Mouse (Mus musculus) forebrain, embryonic 12.5 days (tissue): ENCODE measurements around the gene Hspg2. TPM values are rescaled to one million over a fixed set of nuclear protein-coding genes. Genes with fewer than 3 reads are reported as not detected.

Source experiments
- ATAC-seq: fragments of 200-750 bp; cut with Nextera tagmentation; 2 replicates; pipeline ENCODE4 v1.8.0; 2017; ENCODE audit warnings: moderate TSS enrichment; ENCODE audit not compliant: low FRiP score
- H3K27ac ChIP-seq: fragments of 300-500 bp; sonication (generic); 2 replicates; pipeline ENCODE4 v1.5.1; 2016; ENCODE audit warnings: mild to moderate bottlenecking
- H3K27me3 ChIP-seq: fragments of 300-500 bp; sonication (generic); 2 replicates; pipeline ENCODE4 v1.6.1; 2016; ENCODE audit warnings: mild to moderate bottlenecking
- H3K36me3 ChIP-seq: fragments of 300-500 bp; sonication (generic); replicated peaks from 2 replicates; pipeline ENCODE4 v1.6.1; 2016; ENCODE audit warnings: mild to moderate bottlenecking
- H3K4me1 ChIP-seq: fragments of 300-500 bp; sonication (generic); 2 replicates; pipeline ENCODE4 v1.6.1; 2016
- H3K4me2 ChIP-seq: fragments of 300-500 bp; sonication (generic); 2 replicates; pipeline ENCODE4 v1.6.1; 2016; ENCODE audit warnings: mild to moderate bottlenecking, moderate library complexity
- H3K4me3 ChIP-seq: fragments of 300-500 bp; sonication (generic); replicated peaks from 2 replicates; pipeline ENCODE4 v1.5.1; 2016; ENCODE audit warnings: mild to moderate bottlenecking
- H3K9ac ChIP-seq: fragments of 300-500 bp; sonication (generic); 2 replicates; pipeline ENCODE4 v1.6.1; 2016; ENCODE audit warnings: mild to moderate bottlenecking
- H3K9me3 ChIP-seq: fragments of 300-500 bp; sonication (generic); 2 replicates; pipeline ENCODE4 v1.6.1; 2016
- WGBS: fragments of 180-500 bp; shearing (Covaris S2); methylation state at CpG from one replicate; pipeline ENCODE4 v1.1.7; 2016; 5-methylcytosine and 5-hydroxymethylcytosine counted together
- polyA plus RNA-seq: library from polyadenylated mRNA; unstranded; fragments of >200 nt; fragmentation: Nextera tagmentation; extraction: Ambion mirVana; gene quantifications from 2 replicates; pipeline ENCODE4 v1.2.1, GENCODE M21; 2016

The Hspg2 gene
- polyA plus RNA-seq, 1 experiment from 2014 or later: 8.9 TPM

- H3K27ac ChIP-seq: no peak overlapping the region
- 86% methylated on average over 5 of the region's 5 CpGs for WGBS
- H3K36me3 ChIP-seq: no peaks in the 10 kb centered on the region
- H3K27me3 ChIP-seq: no peaks in the 10 kb centered on the region
- ATAC-seq: no peak
- H3K4me3 ChIP-seq: no peak overlapping the region
- no peak overlapping the region for H3K4me2 ChIP-seq
- peaks cover 15% of the 10 kb centered on the region for H3K4me1 ChIP-seq
- no peaks in the 10 kb centered on the region for H3K9me3 ChIP-seq
- H3K9ac ChIP-seq: no peak overlapping the region
Measured at GRCm38 (mm10) chr4:137497367-137497766, 28.8 kb downstream of the Hspg2 start.

GRCm38 (mm10) chr4:137497892-137498722, 29.5 kb downstream of the Hspg2 start:
- H3K4me3 ChIP-seq: no peak overlapping the region
- no peak overlapping the region; the same call in 1 of the 2 replicates for H3K9ac ChIP-seq
- H3K4me2 ChIP-seq: no peak overlapping the region
- peaks cover 15% of the 10 kb centered on the region for H3K4me1 ChIP-seq
- WGBS: 70% methylated on average over 9 of the region's 9 CpGs
- H3K27me3 ChIP-seq: no peaks in the 10 kb centered on the region
- H3K9me3 ChIP-seq: no peaks in the 10 kb centered on the region
- ATAC-seq: no peak
- H3K27ac ChIP-seq: peak overlapping the region; percentile 32; the same call in 1 of the 2 replicates
- H3K36me3 ChIP-seq: 0 out of 2 replicates have a peak, but pooled peaks cover 3% of the 10 kb centered on the region

- H3K9ac ChIP-seq: no peak overlapping the region; the same call in 1 of the 2 replicates
- H3K36me3 ChIP-seq: 0 out of 2 replicates have a peak, but pooled peaks cover 3% of the 10 kb centered on the region
- peaks cover 15% of the 10 kb centered on the region for H3K4me1 ChIP-seq
- no peak overlapping the region for H3K4me3 ChIP-seq
- no peak overlapping the region for H3K27ac ChIP-seq
- 92% methylated on average over 9 of the region's 9 CpGs for WGBS
- H3K4me2 ChIP-seq: no peak overlapping the region
- ATAC-seq: no peak
- no peaks in the 10 kb centered on the region for H3K9me3 ChIP-seq
- H3K27me3 ChIP-seq: no peaks in the 10 kb centered on the region
Measured at GRCm38 (mm10) chr4:137498882-137499583, 30.5 kb downstream of the Hspg2 start.

- no peaks in the 10 kb centered on the region for H3K9me3 ChIP-seq
- H3K27me3 ChIP-seq: no peaks in the 10 kb centered on the region
- H3K4me2 ChIP-seq: no peak overlapping the region
- H3K9ac ChIP-seq: no peak overlapping the region
- ATAC-seq: no peak
- 0 out of 2 replicates have a peak, but pooled peaks cover 3% of the 10 kb centered on the region for H3K36me3 ChIP-seq
- H3K27ac ChIP-seq: no peak overlapping the region
- no peak overlapping the region for H3K4me3 ChIP-seq
- peaks cover 4% of the 10 kb centered on the region for H3K4me1 ChIP-seq
- WGBS: 79% methylated on average over 12 of the region's 12 CpGs
Measured at GRCm38 (mm10) chr4:137500149-137500548, 31.6 kb downstream of the Hspg2 start.

GRCm38 (mm10) chr4:137500953-137501352, 32.4 kb downstream of the Hspg2 start:
- Histone ChIP-seq H3K4me2 (no peak overlapping the region), H3K27me3 (no peaks in the 10 kb centered on the region), H3K4me3 (no peak overlapping the region), H3K9ac (no peak overlapping the region), H3K36me3 (0 out of 2 replicates have a peak, but pooled peaks cover 3% of the 10 kb centered on the region), H3K4me1 (no peaks in the 10 kb centered on the region), H3K27ac (no peak overlapping the region), H3K9me3 (no peaks in the 10 kb centered on the region)
- no peak for ATAC-seq
- WGBS: 92% methylated on average over 5 of the region's 5 CpGs

- no peak overlapping the region for H3K9ac ChIP-seq
- WGBS: 91% methylated on average over 10 of the region's 10 CpGs
- H3K9me3 ChIP-seq: no peaks in the 10 kb centered on the region
- no peak overlapping the region for H3K4me2 ChIP-seq
- ATAC-seq: no peak
- no peaks in the 10 kb centered on the region for H3K4me1 ChIP-seq
- H3K27me3 ChIP-seq: no peaks in the 10 kb centered on the region
- no peak overlapping the region for H3K27ac ChIP-seq
- H3K36me3 ChIP-seq: 0 out of 2 replicates have a peak, but pooled peaks cover 3% of the 10 kb centered on the region
- no peak overlapping the region for H3K4me3 ChIP-seq
Measured at GRCm38 (mm10) chr4:137502183-137502582, 33.6 kb downstream of the Hspg2 start.

GRCm38 (mm10) chr4:137502801-137503200, 34.2 kb downstream of the Hspg2 start:
- no peak for ATAC-seq
- no peaks in the 10 kb centered on the region for H3K4me1 ChIP-seq
- H3K27me3 ChIP-seq: no peaks in the 10 kb centered on the region
- no peak overlapping the region for H3K4me3 ChIP-seq
- WGBS: 86% methylated on average over 7 of the region's 7 CpGs
- no peak overlapping the region for H3K27ac ChIP-seq
- no peaks in the 10 kb centered on the region for H3K9me3 ChIP-seq
- no peak overlapping the region for H3K9ac ChIP-seq
- H3K4me2 ChIP-seq: no peak overlapping the region
- 0 out of 2 replicates have a peak, but pooled peaks cover 3% of the 10 kb centered on the region for H3K36me3 ChIP-seq

GRCm38 (mm10) chr4:137503509-137503971, 35.0 kb downstream of the Hspg2 start:
- Histone ChIP-seq H3K27ac (no peak overlapping the region), H3K9ac (no peak overlapping the region), H3K36me3 (0 out of 2 replicates have a peak, but pooled peaks cover 3% of the 10 kb centered on the region), H3K27me3 (no peaks in the 10 kb centered on the region), H3K4me3 (no peak overlapping the region), H3K4me2 (no peak overlapping the region), H3K4me1 (no peaks in the 10 kb centered on the region), H3K9me3 (no peaks in the 10 kb centered on the region)
- WGBS: 85% methylated on average over 6 of the region's 6 CpGs
- ATAC-seq: no peak

GRCm38 (mm10) chr4:137506629-137507028, 38.1 kb downstream of the Hspg2 start:
- no peak for ATAC-seq
- Histone ChIP-seq H3K27me3 (no peaks in the 10 kb centered on the region), H3K27ac (no peak overlapping the region), H3K4me2 (no peak overlapping the region), H3K4me3 (no peak overlapping the region), H3K9me3 (no peaks in the 10 kb centered on the region), H3K4me1 (peaks cover 9% of the 10 kb centered on the region), H3K36me3 (0 out of 2 replicates have a peak, but pooled peaks cover 6% of the 10 kb centered on the region), H3K9ac (no peak overlapping the region)
- WGBS: 95% methylated on average over 10 of the region's 10 CpGs

- no peak overlapping the region for H3K4me2 ChIP-seq
- no peak overlapping the region for H3K4me3 ChIP-seq
- H3K27ac ChIP-seq: 0 out of 2 replicates have a peak overlapping the region, but pooled peaks have one; percentile 31
- H3K36me3 ChIP-seq: 0 out of 2 replicates have a peak, but pooled peaks cover 6% of the 10 kb centered on the region
- WGBS: 90% methylated on average over 9 of the region's 9 CpGs
- H3K9me3 ChIP-seq: no peaks in the 10 kb centered on the region
- H3K9ac ChIP-seq: no peak overlapping the region
- H3K27me3 ChIP-seq: no peaks in the 10 kb centered on the region
- ATAC-seq: no peak
- H3K4me1 ChIP-seq: peaks cover 9% of the 10 kb centered on the region
Measured at GRCm38 (mm10) chr4:137509528-137509927, 41.0 kb downstream of the Hspg2 start.

- 83% methylated on average over 15 of the region's 15 CpGs for WGBS
- H3K27ac ChIP-seq: peak overlapping the region; percentile 62
Measured at GRCm38 (mm10) chr4:137510021-137510696, 41.6 kb downstream of the Hspg2 start.

GRCm38 (mm10) chr4:137512897-137513296, 44.3 kb downstream of the Hspg2 start:
- WGBS: 90% methylated on average over 6 of the region's 6 CpGs
- Histone ChIP-seq H3K4me3 (no peak overlapping the region), H3K4me1 (peaks cover 9% of the 10 kb centered on the region), H3K27ac (no peak overlapping the region), H3K27me3 (no peaks in the 10 kb centered on the region), H3K9ac (no peak overlapping the region), H3K9me3 (no peaks in the 10 kb centered on the region), H3K4me2 (no peak overlapping the region), H3K36me3 (peaks cover 21% of the 10 kb centered on the region; the same call in 1 of the 2 replicates)
- no peak for ATAC-seq

More at GRCm38 (mm10) chr4:137510021-137510696, 41.6 kb downstream of the Hspg2 start:
- Histone ChIP-seq H3K4me2 (no peak overlapping the region), H3K36me3 (peaks cover 8% of the 10 kb centered on the region; the same call in 1 of the 2 replicates), H3K9ac (no peak overlapping the region), H3K4me3 (no peak overlapping the region), H3K9me3 (no peaks in the 10 kb centered on the region), H3K4me1 (peaks cover 9% of the 10 kb centered on the region), H3K27me3 (no peaks in the 10 kb centered on the region)
- ATAC-seq: peak; percentile 63
